Mouse (Mus musculus) intestine, embryonic 14.5 days (tissue): ENCODE data around the gene Epor. TPM values are rescaled to one million over a fixed set of nuclear protein-coding genes. Genes with fewer than 3 reads are reported as not detected.

Source experiments
- ATAC-seq: fragments of 200-750 bp; cut with Nextera tagmentation; replicated peaks from 2 replicates; pipeline ENCODE4 v1.8.0; 2017; ENCODE audit warnings: low read depth, moderate number of reproducible peaks, moderate TSS enrichment, moderate library complexity; ENCODE audit not compliant: low FRiP score, low TSS enrichment
- DNase-seq: peaks from one replicate; pipeline ENCODE4 v3.0.0-alpha.2; 2018; ENCODE audit warnings: low spot score
- H3K27ac ChIP-seq: fragments of 300-500 bp; sonication (generic); 2 replicates; pipeline ENCODE4 v1.5.1; 2014; ENCODE audit warnings: low read depth, mild to moderate bottlenecking, control low read depth
- H3K27me3 ChIP-seq: fragments of 300-500 bp; sonication (generic); replicated peaks from 2 replicates; pipeline ENCODE4 v1.6.1; 2014; ENCODE audit warnings: low read length, control low read depth; ENCODE audit not compliant: control insufficient read depth, insufficient read depth
- H3K36me3 ChIP-seq: fragments of 300-500 bp; sonication (generic); 2 replicates; pipeline ENCODE4 v1.6.1; 2014; ENCODE audit warnings: low read length, control low read depth; ENCODE audit not compliant: control insufficient read depth, insufficient read depth
- H3K4me1 ChIP-seq: fragments of 300-500 bp; sonication (generic); replicated peaks from 2 replicates; pipeline ENCODE4 v1.6.1; 2014; ENCODE audit warnings: low read length, control low read depth, mixed read lengths; ENCODE audit not compliant: control insufficient read depth, insufficient read depth
- H3K4me2 ChIP-seq: fragments of 300-500 bp; sonication (generic); 2 replicates; pipeline ENCODE4 v1.6.1; 2014; ENCODE audit warnings: low read length
- H3K4me3 ChIP-seq: fragments of 300-500 bp; sonication (generic); 2 replicates; pipeline ENCODE4 v1.5.1; 2014; ENCODE audit warnings: low read depth, low read length, control low read depth, mixed read lengths
- H3K9ac ChIP-seq: fragments of 300-500 bp; sonication (generic); 2 replicates; pipeline ENCODE4 v1.6.1; 2014; ENCODE audit warnings: mild to moderate bottlenecking, low read length
- H3K9me3 ChIP-seq: fragments of 300-500 bp; sonication (generic); 2 replicates; pipeline ENCODE4 v1.6.1; 2016; ENCODE audit warnings: low read length, control low read depth; ENCODE audit not compliant: control insufficient read depth
- WGBS: fragments of 180-500 bp; shearing (Covaris S2); extraction: QIAGEN DNeasy Blood & Tissue Kit; methylation state at CpG from one replicate; pipeline ENCODE4 v1.1.7; 2014; 5-methylcytosine and 5-hydroxymethylcytosine counted together
- polyA plus RNA-seq: library from polyadenylated mRNA; unstranded; fragments of >200 nt; fragmentation: Nextera tagmentation; extraction: Ambion mirVana; gene quantifications from 2 replicates; pipeline ENCODE4 v1.2.1, GENCODE M21; 2014

Gene Epor
- polyA plus RNA-seq, 1 experiment from 2014 or later = 4.2 TPM

DNA sequence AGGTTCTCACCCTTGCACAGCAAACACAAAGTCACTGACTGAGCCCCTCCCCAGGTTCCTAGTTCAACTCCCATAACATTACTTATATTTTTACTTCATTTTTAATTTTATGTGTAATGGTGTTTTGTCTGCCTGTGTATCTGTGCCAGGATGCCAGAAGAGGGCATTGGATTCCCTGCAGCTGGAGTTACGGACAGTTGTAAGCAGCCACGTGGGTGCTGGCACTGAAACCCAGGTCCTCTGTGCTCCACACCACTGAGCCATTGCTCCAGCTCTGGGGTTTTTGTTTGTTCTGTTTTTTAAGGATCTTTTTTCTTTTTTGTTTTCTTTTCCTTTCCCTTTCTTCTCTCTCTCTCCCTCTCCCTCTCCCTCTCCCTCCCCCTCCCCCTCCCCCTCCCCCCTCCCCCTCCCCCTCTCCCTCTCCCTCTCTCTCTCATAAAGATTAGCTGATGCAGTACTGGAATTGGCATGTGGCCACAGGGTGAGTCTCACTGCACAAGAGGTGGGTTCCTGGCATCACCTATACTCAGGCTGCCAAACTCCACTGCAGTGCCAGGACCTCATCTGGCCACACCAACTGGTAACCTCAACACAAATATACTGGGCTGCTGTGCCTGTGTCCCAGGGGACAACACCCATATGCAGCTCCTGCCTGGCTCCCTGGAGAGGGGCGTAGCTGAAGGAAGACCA, 33.0 kb upstream of the Epor start:
- no peak overlapping the region for H3K9ac ChIP-seq
- H3K4me2 ChIP-seq = no peak overlapping the region

DNA sequence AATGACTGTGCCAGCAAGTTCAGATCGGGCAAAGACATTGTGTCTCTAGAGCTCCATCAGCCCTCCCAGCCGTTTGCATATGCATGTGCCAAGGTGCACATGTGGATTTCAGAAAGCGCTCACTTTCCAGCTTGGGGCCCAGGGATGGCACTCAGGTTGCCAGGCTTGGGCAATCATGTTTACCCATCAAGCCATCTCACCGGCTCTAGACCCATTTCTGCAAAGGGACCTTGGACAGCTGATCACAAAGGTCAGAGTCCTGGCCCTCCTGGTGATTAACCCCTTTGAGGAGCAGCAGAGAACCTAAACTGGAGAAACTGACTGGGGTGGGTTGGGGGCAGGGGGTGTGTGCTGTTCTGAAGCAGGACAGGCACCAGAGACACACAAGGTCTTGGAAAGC, 28.9 kb upstream of the Epor start:
- ATAC-seq (no peak), DNase-seq (no peak)
- Histone ChIP-seq H3K9me3 (no peaks in the 10 kb centered on the region), H3K4me3 (no peak overlapping the region), H3K4me2 (no peak overlapping the region), H3K27me3 (peaks cover 57% of the 10 kb centered on the region), H3K36me3 (no peaks in the 10 kb centered on the region), H3K27ac (no peak overlapping the region), H3K9ac (no peak overlapping the region), H3K4me1 (peaks cover 12% of the 10 kb centered on the region; the same call in 1 of the 2 replicates)
- 70% methylated on average over 4 of the region's 4 CpGs for WGBS

More for the DNA sequence above, 33.0 kb upstream of the Epor start:
- Histone ChIP-seq H3K27me3 (peaks cover 16% of the 10 kb centered on the region), H3K27ac (no peak overlapping the region), H3K36me3 (no peaks in the 10 kb centered on the region), H3K9me3 (no peaks in the 10 kb centered on the region), H3K4me3 (no peak overlapping the region), H3K4me1 (no peaks in the 10 kb centered on the region)
- WGBS = 87% methylated on average over 3 of the region's 3 CpGs
- DNase-seq (no peak), ATAC-seq (no peak)

DNA sequence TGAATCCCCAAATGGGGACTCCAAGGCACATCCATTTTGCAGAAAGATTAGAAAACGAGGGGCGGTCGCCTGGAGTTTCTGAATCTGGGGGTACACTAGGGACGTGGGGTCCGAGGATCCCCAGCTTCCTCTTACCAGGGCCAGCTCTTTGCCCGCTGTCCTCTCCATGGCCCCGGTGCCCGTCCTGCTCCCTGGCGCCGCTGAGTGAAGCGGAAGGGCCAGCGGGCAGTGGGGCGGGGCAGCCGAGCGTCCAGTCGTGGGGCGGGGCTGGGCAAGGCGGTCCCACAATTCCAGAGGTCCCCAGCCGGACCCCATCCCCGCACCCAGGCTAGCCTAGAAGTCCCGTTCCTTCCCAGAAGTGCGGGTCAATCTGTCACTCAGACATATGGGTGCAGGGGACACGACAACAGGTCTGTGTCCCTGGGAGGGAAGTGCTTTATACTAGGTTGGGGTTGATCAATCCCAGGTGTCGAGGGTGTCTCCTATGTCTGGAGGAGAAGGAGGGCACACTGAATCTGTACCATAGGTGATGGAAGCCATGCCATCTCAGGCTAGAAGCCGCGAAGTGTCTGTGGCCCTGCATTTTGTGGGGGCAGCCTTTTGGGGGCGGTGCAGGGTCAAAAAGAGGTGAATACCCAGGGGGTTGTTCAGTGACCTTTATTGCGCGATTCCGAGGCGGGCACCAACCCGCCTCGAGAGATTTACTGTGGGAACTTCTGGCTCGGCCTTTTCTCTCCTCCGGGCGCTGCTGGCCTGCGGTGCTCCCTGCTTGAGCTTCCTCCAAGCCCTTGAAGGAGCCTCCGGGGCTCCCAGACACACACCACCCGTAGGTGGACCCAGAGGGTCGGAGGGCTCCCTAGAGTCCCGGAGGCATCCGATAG, 26.2 kb upstream of the Epor start, which contains the start of gene Rgl3:
TSS of gene Rgl3 (minus strand) at position 217 of the 881 bp plus-strand sequence.
- Histone ChIP-seq H3K9me3 (no peaks in the 10 kb centered on the region), H3K36me3 (no peaks in the 10 kb centered on the region), H3K27ac (no peak within 1 kb of the TSS), H3K4me3 (peak within 1 kb of the TSS; percentile 44), H3K4me1 (peaks cover 12% of the 10 kb centered on the region; the same call in 1 of the 2 replicates), H3K4me2 (peak within 1 kb of the TSS; percentile 61), H3K27me3 (peaks cover 75% of the 10 kb centered on the region), H3K9ac (peak within 1 kb of the TSS; percentile 29)
- ATAC-seq (peak; percentile 29; the same call in 1 of the 2 replicates), DNase-seq (peak; percentile 65)
- 1% methylated on average over 35 of the region's 42 CpGs for WGBS

DNA sequence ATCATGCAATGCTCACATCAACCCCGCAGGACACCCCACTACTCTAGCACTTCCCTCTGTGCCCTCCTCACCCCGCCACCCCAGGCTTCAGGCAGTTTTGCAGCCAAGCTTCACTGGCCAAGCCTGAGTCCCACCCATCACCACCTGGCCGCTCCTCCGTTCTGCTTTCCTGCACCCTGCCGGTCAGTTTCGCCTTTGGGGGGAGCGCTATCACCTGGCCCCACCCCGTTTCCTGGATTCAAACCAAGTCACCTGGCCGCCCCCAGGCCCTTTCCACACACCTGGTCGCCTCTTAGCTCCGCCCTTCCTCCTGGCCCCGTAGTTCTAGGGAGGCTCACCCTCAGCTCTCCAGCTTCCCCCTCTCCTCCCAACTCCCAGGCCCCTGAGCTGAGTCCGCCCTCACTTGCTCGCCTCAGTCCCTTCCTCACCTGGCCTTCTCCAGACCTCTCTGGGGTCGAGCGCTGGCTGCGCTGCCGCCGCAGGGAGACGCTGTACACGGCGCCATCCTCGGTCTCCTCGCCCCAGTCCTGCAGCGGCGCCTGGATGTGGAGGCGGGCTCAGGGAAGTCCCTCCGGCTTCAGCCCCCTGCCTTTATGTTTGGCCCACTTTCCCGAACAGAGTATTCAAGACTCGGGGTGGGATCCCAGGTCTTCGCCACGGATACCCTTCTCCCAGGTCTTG, 25.3 kb upstream of the Epor start:
- H3K36me3 ChIP-seq = no peaks in the 10 kb centered on the region
- peak overlapping the region; percentile 61 for H3K4me2 ChIP-seq
- no peak overlapping the region for H3K27ac ChIP-seq
- WGBS = 1% methylated on average over 32 of the region's 32 CpGs
- DNase-seq = peak; percentile 64
- H3K4me3 ChIP-seq = peak overlapping the region; percentile 44
- peak; percentile 34; the same call in 1 of the 2 replicates for ATAC-seq
- peaks cover 75% of the 10 kb centered on the region for H3K27me3 ChIP-seq
- H3K4me1 ChIP-seq = peaks cover 12% of the 10 kb centered on the region; the same call in 1 of the 2 replicates
- H3K9me3 ChIP-seq = no peaks in the 10 kb centered on the region
- H3K9ac ChIP-seq = peak overlapping the region; percentile 29

DNA sequence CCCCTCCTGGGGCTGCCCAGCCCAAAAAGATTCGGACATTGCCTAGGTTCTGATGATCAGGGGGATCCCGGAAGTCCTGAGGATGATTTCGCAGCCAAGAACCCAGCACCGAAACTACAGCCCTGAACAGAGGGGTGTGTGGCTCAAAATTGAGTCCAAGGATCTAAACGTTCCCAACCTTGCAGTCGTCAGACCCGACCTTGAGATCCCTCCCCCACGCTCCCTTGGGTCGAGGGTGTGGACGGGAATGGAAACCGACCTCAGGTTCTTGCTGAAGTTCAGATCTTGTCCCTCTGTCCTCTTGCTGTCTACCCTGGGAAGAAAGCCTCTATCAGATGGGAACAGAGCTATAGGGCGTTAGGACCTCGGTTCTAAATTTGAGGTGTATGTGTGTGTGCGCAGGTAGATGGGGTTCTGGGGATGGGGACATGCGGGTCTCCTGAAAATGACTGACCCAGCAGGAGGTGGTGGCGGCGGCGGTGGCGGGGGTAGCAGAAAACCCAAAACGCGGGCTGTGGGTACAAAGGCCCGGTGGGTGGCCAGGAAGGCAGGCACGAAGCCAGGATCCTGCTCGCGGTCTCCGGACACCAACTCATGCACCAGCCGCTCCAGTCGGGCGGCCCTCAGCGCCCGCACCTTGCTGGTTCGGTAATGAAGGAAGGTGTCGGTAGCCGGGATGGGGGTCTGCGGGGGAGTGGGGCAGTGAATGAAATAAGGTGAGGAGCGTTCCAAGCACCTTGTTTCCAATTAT, 24.5 kb upstream of the Epor start:
- Histone ChIP-seq H3K4me2 (0 out of 2 replicates have a peak overlapping the region, but pooled peaks have one; percentile 61), H3K4me1 (peaks cover 12% of the 10 kb centered on the region; the same call in 1 of the 2 replicates), H3K4me3 (no peak overlapping the region; the same call in 1 of the 2 replicates), H3K9me3 (no peaks in the 10 kb centered on the region), H3K36me3 (no peaks in the 10 kb centered on the region), H3K9ac (no peak overlapping the region), H3K27ac (no peak overlapping the region), H3K27me3 (peaks cover 74% of the 10 kb centered on the region)
- DNase-seq (no peak), ATAC-seq (no peak)
- WGBS = 10% methylated on average over 36 of the region's 36 CpGs

GRCm38 (mm10) chr9:21983911-21984310, 20.6 kb upstream of the Epor start:
- WGBS = 44% methylated on average over 3 of the region's 3 CpGs
- no peak for ATAC-seq
- Histone ChIP-seq H3K27ac (no peak overlapping the region), H3K4me1 (0 out of 2 replicates have a peak, but pooled peaks cover 4% of the 10 kb centered on the region), H3K4me3 (no peak overlapping the region), H3K36me3 (no peaks in the 10 kb centered on the region), H3K4me2 (no peak overlapping the region), H3K9me3 (no peaks in the 10 kb centered on the region), H3K9ac (no peak overlapping the region), H3K27me3 (peaks cover 35% of the 10 kb centered on the region)
- DNase-seq = no peak

DNA sequence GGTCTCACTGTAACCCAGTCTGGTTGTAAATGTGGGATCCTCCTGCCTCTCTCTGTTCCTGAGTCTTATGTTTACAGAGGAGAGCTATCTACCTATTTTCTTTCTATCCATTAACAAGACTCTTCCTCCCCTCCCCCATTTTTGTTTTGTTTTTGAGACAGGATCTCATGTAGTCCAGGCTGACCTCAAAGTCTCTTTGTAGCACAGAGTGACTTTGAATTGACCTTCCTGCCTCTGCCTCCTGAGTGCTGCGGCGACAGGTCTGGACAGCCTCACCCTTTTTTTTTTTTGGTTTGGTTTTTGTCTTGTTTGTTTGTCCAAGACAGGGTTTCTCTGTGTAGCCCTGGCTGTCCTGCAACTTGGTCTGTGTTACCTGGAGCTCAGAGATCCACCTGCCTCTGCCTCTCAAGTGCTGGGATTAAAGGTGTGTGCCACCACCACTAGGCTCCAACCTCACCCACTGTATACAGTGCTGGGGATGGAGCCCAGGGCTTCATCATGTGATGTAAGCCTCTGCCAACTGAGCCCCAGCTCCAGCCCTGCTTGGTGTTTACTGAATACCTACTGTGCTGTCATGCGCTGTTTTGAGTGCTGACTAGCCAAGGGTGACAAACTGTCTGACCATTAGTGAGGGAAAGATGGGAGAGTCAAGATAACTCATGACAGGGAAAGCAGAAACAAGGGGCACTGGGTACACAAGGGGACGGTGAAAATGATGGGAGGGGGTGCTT, 15.3 kb upstream of the Epor start:
- no peak overlapping the region for H3K4me3 ChIP-seq
- H3K9me3 ChIP-seq = no peaks in the 10 kb centered on the region
- H3K9ac ChIP-seq = no peak overlapping the region
- no peaks in the 10 kb centered on the region for H3K4me1 ChIP-seq
- no peak overlapping the region for H3K27ac ChIP-seq
- no peak overlapping the region for H3K4me2 ChIP-seq
- 86% methylated on average over 4 of the region's 4 CpGs for WGBS
- H3K27me3 ChIP-seq = no peaks in the 10 kb centered on the region
- ATAC-seq = no peak
- H3K36me3 ChIP-seq = no peaks in the 10 kb centered on the region
- no peak for DNase-seq
